Mouse (Mus musculus) neural tube, embryonic 10.5 days (tissue): ENCODE data around the gene Tmem51.
"Not testable (repeated sequence)": the region's sequence is repeated elsewhere in the genome, so short reads cannot be mapped to it uniquely, and the experiment has no call there.

Experiments used
- DNase-seq: peaks from one replicate; pipeline ENCODE4 v3.0.0-alpha.2; 2017; ENCODE audit warnings: low spot score; ENCODE audit errors: extremely low spot score

Tmem51 gene

DNA sequence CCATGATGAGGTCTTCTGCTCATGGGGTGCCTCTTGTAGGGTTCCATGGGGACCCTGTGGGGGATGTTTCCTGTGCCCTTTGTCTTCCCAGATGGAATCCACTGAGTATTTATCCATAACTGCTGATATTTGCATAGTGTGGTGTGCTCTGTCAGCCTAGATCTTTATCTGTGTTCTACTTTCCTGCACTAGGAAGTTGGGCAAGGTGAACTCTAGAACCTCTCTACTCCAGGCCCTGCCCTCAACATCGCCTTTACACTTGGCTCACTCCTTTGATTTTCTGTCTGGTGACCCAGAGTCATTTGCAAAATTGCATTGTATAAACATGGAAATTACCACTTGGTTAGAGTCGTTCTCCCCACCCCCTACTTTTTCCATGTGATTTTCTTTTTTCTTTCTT lies 59.6 kb downstream of the Tmem51 start:
- DNase-seq: no peak

DNA sequence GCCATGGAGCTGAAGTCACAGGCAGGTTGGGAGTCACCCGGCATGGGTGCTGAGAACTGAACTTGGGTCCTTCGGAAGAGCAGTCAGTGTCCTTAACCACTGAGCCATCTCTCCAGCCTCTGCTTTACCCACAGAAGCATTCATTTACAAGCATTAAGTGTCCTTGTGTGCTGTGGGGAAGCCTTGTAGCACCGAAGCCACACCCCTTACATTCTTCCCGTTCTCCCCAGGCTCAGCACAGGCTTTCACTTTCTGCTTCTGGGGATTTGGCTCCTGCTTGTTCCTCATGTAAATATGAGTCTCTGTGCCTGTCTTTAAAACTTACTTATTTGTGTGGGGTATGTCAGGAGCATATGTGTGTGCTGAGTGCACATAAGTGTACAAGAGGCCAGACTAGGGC lies 60.9 kb downstream of the Tmem51 start:
- DNase-seq: no peak

DNA sequence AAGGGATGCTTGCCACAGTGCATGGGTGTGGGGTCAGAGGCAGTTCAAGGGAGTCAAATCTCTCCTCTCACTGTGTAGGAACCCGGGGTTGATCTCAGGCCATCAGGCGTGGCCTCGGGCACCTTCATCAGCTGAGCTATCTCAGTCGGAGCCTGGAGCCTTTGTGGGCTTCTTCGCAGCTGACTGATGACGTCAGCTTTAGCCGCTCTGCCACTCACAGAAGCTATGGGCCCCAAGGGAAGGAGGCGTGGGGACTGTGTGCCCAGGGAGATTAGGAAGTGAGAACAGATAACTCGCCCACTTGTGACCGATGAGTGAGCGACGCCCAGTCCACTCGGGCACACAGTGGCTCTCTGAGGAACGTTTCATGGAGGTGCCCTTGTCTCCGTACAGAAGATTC lies 66.4 kb downstream of the Tmem51 start:
- no peak for DNase-seq

DNA sequence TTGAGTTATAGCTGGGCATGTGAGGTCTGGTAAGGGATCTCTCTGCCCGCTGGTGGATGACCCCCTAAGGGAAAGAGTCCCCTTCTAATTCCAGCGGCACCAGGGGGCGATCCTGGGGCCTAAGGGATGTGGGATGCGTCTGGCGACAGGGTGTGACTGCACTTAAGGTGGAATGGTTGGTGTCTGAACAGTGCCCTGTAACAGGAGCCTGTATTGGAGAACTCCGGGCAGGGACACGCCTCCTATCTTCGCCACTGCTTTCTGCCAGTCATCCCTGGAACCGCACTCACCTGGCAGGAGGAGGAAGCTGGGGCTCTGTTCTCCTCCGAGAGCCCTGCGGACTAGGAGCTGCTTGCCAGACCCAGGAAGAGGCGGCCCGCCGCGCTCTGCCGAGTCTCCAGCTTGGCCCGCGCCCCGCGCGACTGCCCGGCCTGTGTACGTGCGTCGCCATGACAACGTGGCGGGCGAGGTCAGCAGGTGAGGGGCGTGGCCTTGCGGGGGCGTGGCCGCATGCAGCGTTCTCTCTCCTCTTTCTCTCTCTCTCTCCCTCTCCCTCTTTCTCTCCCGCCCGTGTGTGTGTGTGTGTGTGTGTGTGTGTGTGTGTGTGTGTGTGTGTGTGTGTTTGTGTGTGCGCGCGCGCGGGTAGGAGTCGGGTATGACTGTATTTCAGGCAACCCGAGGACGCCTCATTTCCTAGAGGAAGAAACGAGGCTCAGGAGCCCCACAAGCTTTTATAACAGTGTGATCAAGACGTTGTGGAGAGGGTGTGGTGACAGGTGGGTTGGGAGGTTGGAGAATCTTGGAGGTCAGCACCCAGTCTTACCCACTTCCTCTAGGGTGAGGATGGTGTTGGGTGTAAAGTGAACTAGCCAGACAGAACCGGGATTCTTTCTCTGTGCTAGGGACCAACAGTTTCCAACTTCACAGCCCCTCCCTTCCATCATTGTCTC lies 69.2 kb downstream of the Tmem51 start, which contains the start of gene Fhad1:
TSS of gene Fhad1 (minus strand) at position 424 of the 950 bp plus-strand sequence.
- DNase-seq: peak; percentile 89

DNA sequence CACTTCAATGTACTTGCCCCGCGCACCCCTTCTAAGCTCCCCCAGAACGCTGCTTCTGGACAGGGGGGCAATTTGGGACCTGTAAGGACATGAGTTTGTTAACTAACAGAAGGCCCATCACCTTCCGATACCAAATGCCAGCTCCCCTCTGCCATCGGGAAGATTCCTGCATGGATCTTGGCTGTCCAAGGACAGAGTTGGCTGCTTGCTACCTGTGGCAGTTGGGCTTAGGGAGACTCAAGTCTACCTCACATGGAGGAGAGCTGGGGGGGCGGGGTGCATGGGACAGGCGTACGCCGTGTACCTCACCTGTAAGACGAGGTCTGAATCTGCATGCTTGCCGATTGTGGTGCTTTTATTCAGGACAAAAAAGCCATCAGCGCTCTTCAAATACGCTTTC lies 72.9 kb downstream of the Tmem51 start:
- DNase-seq: no peak

DNA sequence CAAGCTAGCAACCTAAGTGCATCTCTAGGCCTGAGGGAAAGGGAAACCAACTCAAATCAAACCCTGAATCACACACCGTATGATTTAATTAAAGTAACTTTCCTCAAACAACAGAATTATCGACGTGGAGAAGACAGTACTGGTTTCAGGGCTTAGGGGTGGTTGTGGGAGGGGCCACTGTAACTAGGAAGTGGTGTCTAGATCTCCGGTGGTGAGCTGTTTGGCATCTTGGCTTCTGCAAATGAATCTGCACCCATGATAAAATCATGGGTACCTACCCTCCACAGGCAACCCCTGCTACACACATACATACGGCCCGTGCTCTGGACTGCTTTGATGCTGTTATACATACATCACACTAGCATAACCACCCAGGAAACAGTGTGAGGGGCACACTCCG lies 73.7 kb downstream of the Tmem51 start:
- no peak for DNase-seq

DNA sequence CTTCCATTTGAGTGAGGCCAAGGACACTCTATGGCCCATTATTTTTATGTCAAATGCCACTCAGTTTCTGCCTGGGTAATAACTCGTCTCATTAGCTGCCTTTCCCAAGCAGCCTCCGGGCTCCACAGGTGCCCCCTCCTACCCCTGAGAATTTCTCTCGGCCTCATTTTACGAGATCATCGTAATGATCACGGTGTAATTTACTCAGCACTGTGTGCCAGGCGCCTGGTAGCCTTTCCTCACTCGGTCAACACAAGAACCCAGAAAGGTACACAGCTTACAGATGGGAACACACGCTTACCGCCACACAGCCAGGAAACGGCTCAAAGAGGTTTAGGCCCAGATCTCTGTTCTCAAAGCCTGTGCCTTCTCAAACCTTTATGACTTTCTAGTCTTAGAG lies 75.9 kb downstream of the Tmem51 start:
- DNase-seq: no peak

DNA sequence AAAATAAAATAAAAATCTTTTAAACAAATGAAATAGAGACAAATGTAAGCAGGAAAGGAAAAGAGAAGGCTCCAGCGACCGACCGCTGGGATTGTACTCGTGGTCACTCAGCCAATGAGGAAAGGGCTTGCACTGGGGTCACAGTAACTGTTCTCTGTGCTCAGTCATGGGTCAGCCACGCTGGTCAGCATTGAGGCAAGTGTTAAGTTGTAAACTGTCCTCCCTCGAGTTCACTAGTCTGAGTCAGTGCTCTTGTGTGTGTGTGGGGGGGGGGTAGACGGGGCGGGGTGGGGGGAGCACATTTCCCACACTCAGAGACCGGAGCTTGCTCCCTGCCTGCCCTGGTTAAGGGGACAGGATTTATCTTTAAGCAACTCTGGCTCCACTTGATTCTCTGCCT lies 83.5 kb downstream of the Tmem51 start:
- no peak for DNase-seq

DNA sequence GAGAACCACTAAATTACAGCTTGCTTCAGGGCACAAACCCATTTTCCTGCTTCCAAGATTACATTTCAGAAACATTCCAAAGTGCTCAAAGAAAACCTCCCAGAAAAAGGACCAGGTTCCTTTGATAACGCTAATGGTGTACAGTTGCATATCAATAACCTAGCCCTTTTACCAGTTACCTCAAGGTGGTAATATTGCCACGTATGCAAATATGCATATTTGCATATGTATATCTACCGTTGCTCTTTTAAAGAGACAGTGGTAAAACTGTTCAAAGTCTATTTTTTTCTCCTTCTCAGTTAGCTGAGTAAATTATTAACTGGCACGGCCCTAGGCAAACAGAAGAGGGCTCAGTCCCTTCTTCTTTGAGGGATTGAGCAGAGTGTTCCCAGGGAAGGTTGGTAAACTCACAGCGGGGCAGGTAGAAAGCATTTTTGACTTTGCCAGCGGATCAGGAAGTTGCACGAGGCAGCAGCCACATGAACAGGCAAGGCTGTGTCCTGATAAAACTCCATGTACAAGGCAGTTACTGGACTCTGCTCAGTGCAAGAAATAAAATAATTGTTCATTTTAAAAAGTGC lies 84.5 kb downstream of the Tmem51 start:
- DNase-seq: no peak

DNA sequence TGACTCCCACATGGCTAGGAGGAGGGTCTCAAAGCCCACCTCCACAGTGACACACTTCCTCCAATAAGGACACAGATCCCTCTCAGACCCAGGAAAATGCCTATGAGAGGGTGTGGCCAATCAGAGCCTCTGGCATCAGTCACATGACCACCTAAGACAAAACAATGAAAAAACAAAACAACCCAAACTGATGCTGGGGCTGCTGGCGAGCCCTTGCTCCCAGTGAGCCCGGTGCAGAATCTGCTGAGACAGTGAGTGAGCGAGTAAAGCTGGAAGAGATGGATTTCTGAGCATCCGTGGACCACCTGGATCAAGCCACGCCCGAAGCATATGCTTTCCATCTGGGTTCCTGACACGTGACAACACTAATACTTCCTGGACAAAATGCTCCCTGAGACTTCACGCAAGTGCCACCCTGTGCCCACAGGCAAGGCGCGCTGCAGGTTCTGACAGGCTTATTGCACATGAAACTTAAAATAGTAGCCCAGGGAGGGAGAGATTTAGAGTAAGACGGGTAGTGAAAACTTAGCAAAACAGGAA lies 85.8 kb downstream of the Tmem51 start:
- DNase-seq: peak; percentile 53

DNA sequence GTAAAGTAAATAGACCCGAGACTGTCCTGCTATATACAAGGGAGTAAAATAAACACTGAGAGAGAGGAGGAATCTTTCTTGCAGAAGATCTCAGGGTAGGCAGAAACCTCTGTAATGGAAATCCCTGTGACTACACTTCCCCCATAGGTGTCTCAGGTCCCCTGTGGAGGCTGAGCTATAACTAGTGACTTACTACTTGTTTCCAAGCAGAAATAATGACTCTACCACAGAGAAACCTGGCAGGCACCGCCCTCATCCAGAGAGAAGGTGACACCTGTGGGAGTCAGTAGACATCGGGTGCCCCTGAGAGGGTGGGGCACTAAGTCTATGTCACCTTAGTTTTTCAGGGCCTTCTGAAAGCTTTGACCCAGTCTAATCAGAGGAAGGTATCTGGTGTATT lies 87.2 kb downstream of the Tmem51 start:
- no peak for DNase-seq

DNA sequence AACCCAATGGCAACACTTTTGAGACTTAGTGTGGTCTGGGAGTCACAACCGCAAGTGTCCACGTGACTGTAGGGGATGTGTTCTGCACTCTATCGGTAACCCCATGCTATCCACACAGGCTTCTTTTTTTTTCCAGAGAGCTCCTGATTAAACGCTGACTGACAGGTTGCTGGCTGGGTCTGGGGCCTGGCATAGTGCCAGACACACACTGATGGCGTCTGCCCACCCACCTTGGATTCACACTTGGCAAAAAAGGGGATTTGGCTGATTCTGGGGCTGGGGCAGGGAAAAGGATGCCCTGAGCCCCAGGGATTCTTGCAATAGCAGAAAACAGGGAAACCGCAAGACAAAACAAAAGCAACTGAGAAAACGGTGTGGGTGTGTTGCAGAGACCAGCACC lies 88.0 kb downstream of the Tmem51 start:
- DNase-seq: no peak

DNA sequence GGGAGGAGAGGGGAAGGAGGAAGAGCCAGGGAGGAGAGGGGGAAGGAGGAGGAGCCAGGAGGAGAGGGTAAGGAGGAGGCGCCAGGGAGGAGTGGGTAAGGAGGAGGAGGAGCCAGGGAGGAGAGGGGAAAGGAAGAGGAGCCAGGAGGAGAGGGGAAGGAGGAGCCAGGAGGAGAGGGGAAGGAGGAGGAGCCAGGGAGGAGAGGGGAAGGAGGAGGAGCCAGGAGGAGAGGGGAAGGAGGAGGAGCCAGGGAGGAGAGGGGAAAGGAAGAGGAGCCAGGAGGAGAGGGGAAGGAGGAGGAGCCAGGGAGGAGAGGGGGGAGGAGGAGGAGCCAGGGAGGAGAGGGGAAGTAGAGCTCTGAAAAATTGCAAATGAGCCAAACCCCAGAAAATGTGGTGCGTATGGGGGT lies 90.0 kb downstream of the Tmem51 start:
- DNase-seq: not testable (repeated sequence)

DNA sequence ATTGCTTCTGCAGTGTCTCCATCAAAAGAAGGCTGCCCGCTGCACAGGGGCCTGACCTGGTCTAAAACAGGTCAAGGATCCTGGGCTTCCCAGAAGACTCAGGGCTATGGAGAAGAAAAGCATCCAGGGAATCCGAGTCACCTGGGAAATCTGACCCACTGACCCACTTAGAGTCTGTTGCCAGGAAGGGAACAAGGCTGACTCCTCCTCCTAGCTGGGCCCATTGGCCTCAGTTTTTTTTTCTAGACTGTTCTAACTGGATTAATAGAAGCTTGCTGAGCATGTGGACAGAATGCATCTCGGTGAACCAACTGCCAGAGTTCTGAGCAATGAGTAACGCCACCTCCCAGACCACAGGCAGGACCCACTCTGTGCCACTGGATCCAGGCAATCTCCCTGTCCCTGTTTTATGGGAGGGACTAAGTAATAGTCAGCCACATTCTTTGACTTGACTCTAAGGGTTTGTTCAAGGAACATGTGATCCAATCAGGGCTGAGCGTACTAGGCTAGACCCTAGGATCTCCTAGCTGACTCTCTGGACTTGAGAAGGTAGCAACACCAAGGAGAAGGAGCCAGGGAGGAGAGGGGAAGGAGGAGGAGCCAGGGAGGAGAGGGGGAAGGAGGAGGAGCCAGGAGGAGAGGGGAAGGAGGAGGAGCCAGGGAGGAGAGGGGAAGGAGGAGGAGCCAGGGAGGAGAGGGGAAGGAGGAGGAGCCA lies 90.6 kb downstream of the Tmem51 start:
- DNase-seq: no peak

DNA sequence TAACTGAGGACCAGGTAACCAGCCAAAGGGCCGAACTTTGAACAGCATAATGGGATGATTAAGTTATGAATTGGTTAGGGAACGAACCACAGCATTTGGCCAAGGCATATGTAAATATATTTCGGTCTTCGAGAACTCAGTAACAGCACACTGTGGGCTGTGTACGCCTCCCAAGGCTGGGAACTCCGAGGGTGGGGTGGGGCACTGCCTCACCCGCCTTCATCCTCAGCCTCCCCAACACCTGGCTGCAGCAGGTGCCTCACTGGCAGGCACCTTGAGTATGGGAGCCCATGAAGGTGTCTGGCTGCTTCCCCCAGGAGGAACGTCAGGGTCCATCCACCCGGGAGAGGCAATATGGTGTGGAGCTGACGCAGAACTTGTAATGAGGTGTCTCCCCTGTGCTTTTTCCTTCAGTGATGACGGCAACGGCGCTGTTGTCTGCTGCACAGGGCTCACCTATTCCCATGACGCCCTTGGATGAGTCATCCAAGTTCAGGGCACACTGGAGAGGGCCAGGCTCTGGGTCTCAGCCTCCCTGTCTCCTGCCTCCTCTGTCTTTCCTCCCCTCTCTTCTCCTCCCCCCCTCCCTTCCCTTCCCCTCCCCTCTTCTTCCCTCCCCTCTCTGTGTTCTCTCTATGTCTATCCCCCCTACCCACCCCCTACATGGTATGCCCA lies 91.4 kb downstream of the Tmem51 start:
- no peak for DNase-seq

DNA sequence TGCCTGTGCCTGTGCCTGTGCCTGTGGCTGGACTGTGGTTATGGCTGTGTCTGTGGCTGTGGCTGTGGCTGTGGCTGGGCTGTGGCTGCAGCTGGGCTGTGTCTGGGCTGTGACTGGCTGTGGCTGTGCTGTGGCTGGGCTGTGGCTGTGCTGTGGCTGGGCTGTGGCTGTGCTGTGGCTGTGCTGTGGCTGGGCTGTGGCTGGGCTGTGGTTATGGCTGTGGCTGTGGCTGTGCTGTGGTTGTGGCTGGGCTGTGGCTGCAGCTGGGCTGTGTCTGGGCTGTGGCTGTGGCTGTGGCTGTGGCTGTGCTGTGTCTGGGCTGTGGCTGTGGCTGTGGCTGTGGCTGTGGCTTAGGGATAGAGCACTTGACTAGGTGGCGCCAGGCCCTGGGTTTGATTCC lies 95.9 kb downstream of the Tmem51 start:
- DNase-seq: no peak

DNA sequence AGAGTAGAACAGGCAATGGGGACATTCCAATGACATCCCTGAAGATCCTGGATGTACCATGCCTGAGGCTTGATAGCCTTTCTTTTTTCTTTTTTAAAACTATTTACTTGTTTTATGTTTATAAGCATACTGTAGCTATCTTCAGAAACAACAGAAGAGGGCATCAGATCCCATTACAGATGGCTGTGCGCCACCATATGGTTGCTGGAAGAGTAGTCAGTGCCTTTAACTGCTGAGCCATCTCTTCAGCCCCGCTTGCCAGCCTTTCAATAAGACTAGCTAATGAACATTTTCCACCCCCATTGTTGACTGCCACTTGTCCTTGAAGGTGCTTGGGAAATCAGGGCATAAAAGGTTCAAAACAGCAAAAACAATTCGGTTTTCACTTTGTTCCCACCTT lies 100.4 kb downstream of the Tmem51 start:
- DNase-seq: no peak

DNA sequence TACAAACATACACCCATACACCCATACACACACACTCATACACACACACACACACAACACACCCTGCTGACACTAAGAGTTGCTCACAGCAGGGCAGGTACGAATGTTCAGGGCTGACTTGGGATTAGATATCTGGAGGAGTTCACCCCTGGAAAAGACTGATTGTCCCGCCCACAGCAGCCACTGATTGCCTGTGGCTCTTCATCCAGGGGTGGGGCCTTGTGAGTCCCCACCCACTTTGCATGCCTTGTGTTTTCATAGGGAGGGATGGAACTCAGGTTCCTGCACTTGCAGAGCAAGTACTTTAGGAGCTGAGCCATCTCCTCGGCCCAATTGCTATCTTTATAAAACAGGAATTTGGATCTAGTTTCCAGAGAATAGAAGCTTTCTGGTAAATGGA lies 102.6 kb downstream of the Tmem51 start:
- no peak for DNase-seq
